Mouse (Mus musculus): Measurements from ENCODE around the gene Zdhhc14. TPM values are rescaled to one million over a fixed set of nuclear protein-coding genes. Genes with fewer than 3 reads are reported as not detected.

Gene Zdhhc14
- polyA plus RNA-seq, 1 experiment = 0.86 TPM

GRCm38 (mm10) chr17:5693256-5693655 lies 200.9 kb downstream of the Zdhhc14 start:
- Histone ChIP-seq H3K36me3 (ENCODE audit: control insufficient read depth, insufficient read depth) (no peaks in the 10 kb centered on the region), H3K4me3 (no peak overlapping the region)

GRCm38 (mm10) chr17:5698447-5699096 lies 206.2 kb downstream of the Zdhhc14 start:
- H3K27me3 ChIP-seq (ENCODE audit: control insufficient read depth, insufficient read depth, insufficient read length) = peaks cover 53% of the 10 kb centered on the region
- H3ac ChIP-seq (ENCODE audit: control insufficient read depth, insufficient read length) = no peak overlapping the region
- no peak overlapping the region for H3K4me3 ChIP-seq
- no peak for TF ChIP-seq TCF12 (IDR thresholded peaks at IDR 0.05; ENCODE audit: insufficient read depth, poor library complexity, severe bottlenecking)
- TF ChIP-seq MAX (IDR thresholded peaks at IDR 0.05; ENCODE audit: low read depth) = no peak
- TF ChIP-seq POLR2AphosphoS2 (IDR thresholded peaks at IDR 0.05; ENCODE audit: insufficient read length, low read depth) = no peak
- no peak for TF ChIP-seq SRF (IDR thresholded peaks at IDR 0.05; ENCODE audit: control insufficient read depth, insufficient read length, low read depth)
- TF ChIP-seq POLR2A (IDR thresholded peaks at IDR 0.05; ENCODE audit: insufficient read length, low read depth) = no peak
- H3K36me3 ChIP-seq (ENCODE audit: control insufficient read depth, insufficient read depth) = no peaks in the 10 kb centered on the region
- H3K4me2 ChIP-seq (ENCODE audit: low read depth) = no peak overlapping the region
- no peaks in the 10 kb centered on the region for H3K79me2 ChIP-seq (ENCODE audit: control insufficient read depth, insufficient read depth)

More at GRCm38 (mm10) chr17:5693256-5693655, 200.9 kb downstream of the Zdhhc14 start:
- H3K27me3 ChIP-seq (ENCODE audit: control insufficient read depth, insufficient read depth, insufficient read length) = peaks cover 51% of the 10 kb centered on the region
- H3ac ChIP-seq (ENCODE audit: control insufficient read depth, insufficient read length) = no peak overlapping the region
- TF ChIP-seq POLR2A (IDR thresholded peaks at IDR 0.05; ENCODE audit: insufficient read length, low read depth) (no peak), MYOG (IDR thresholded peaks at IDR 0.05; ENCODE audit: control insufficient read depth in 1 of 3, insufficient read depth in 1 of 3, insufficient read length in 2 of 3, low read depth in 2 of 3) (no peak)
- H3K4me2 ChIP-seq (ENCODE audit: low read depth) = no peak overlapping the region
- no peaks in the 10 kb centered on the region for H3K79me2 ChIP-seq (ENCODE audit: control insufficient read depth, insufficient read depth)

DNA sequence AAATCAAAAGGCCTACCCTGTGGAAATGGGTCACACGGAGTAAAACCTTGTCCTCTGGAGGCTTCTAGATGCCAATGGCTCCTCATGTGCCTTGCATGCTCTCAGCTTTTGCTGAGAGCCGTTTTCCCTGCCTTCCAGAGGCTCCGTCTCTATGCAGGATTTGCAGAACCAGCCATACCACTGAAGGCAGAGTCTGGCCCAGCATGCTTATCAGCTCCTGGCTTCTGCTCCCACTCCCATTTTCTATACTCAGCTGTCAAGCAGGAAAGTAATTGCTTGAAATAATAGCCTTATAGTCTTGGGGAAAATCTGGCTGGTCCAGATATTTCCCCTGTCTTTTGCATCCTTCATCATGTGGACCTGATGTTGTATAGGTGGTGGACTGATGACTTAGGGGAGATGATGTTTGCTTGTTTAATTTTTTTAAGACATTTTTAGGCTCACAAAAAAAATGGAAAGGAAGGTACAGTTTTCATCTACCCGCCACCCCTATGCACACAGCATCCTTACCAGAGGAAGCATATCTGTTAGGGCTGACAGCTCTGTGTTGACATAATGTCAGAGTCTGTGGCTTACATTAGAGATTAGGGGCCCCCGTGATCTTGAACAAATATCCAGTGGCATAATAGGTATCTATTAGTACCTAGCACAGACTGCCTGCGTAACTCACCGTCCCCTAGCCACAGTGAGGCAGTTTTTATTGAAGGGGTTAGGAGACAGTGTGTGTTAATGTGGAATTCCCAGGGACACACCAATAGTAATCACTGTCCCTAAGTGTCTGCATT lies 218.2 kb downstream of the Zdhhc14 start:
- H3K27me3 ChIP-seq (ENCODE audit: control insufficient read depth, insufficient read depth, insufficient read length) = peaks cover 64% of the 10 kb centered on the region
- no peaks in the 10 kb centered on the region for H3K36me3 ChIP-seq (ENCODE audit: control insufficient read depth, insufficient read depth)
- H3K79me2 ChIP-seq (ENCODE audit: control insufficient read depth, insufficient read depth) = no peaks in the 10 kb centered on the region
- TF ChIP-seq CEBPB (IDR thresholded peaks at IDR 0.05; ENCODE audit: insufficient read depth, poor library complexity, severe bottlenecking) (no peak), TCF12 (IDR thresholded peaks at IDR 0.05; ENCODE audit: insufficient read depth, poor library complexity, severe bottlenecking) (no peak), E2F4 (IDR thresholded peaks at IDR 0.05; ENCODE audit: insufficient read depth) (no peak), USF1 (IDR thresholded peaks at IDR 0.05; ENCODE audit: low read depth) (no peak), MYOD1 (IDR thresholded peaks at IDR 0.05; ENCODE audit: control insufficient read depth in 1 of 3, insufficient read length in 2 of 3, low read depth in 2 of 3) (no peak), REST (IDR thresholded peaks at IDR 0.05; ENCODE audit: insufficient read depth, insufficient read length) (no peak), POLR2AphosphoS2 (IDR thresholded peaks at IDR 0.05; ENCODE audit: insufficient read length, low read depth) (no peak), MYOG (IDR thresholded peaks at IDR 0.05; ENCODE audit: control insufficient read depth in 1 of 3, insufficient read depth in 1 of 3, insufficient read length in 2 of 3, low read depth in 2 of 3) (no peak), MAX (IDR thresholded peaks at IDR 0.05; ENCODE audit: low read depth) (no peak), POLR2A (IDR thresholded peaks at IDR 0.05; ENCODE audit: insufficient read length, low read depth) (no peak), TCF3 (IDR thresholded peaks at IDR 0.05; ENCODE audit: insufficient read length, low read depth) (no peak), SRF (IDR thresholded peaks at IDR 0.05; ENCODE audit: control insufficient read depth, insufficient read length, low read depth) (no peak)
- no peak overlapping the region for H3K4me2 ChIP-seq (ENCODE audit: low read depth)
- no peak overlapping the region for H3K4me3 ChIP-seq
- H3ac ChIP-seq (ENCODE audit: control insufficient read depth, insufficient read length) = no peak overlapping the region

DNA sequence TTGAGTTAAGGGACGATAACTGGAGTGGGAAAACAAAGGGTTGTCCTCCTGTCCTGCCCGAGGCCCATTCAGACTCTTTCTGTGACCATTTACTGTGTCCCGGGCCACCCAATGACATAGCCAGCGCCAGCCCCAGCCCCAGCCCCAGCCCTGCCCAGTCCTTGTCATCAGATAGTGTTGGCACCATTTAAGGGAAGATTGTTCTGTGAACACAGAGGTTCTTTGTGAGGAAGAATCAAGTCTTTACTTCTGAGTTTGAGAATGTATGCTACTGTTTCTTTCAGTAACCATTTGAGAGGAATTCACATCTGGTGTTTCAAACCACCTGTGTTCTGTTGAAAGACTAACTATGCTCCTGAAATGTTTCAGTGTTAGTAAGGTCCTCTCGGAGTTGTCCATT lies 219.5 kb downstream of the Zdhhc14 start:
- H3K36me3 ChIP-seq (ENCODE audit: control insufficient read depth, insufficient read depth) = no peaks in the 10 kb centered on the region
- no peak for TF ChIP-seq SRF (IDR thresholded peaks at IDR 0.05; ENCODE audit: control insufficient read depth, insufficient read length, low read depth)
- TF ChIP-seq E2F4 (IDR thresholded peaks at IDR 0.05; ENCODE audit: insufficient read depth) = no peak
- no peak for TF ChIP-seq TCF3 (IDR thresholded peaks at IDR 0.05; ENCODE audit: insufficient read length, low read depth)
- no peak for TF ChIP-seq MYOD1 (IDR thresholded peaks at IDR 0.05; ENCODE audit: control insufficient read depth in 1 of 3, insufficient read length in 2 of 3, low read depth in 2 of 3)
- no peak for TF ChIP-seq POLR2A (IDR thresholded peaks at IDR 0.05; ENCODE audit: insufficient read length, low read depth)

GRCm38 (mm10) chr17:5713141-5713540 lies 220.8 kb downstream of the Zdhhc14 start:
- TF ChIP-seq CEBPB (IDR thresholded peaks at IDR 0.05; ENCODE audit: insufficient read depth, poor library complexity, severe bottlenecking) (no peak), MAX (IDR thresholded peaks at IDR 0.05; ENCODE audit: low read depth) (no peak), REST (IDR thresholded peaks at IDR 0.05; ENCODE audit: insufficient read depth, insufficient read length) (no peak), E2F4 (IDR thresholded peaks at IDR 0.05; ENCODE audit: insufficient read depth) (no peak), TCF3 (IDR thresholded peaks at IDR 0.05; ENCODE audit: insufficient read length, low read depth) (no peak), MYOD1 (IDR thresholded peaks at IDR 0.05; ENCODE audit: control insufficient read depth in 1 of 3, insufficient read length in 2 of 3, low read depth in 2 of 3) (no peak), POLR2A (IDR thresholded peaks at IDR 0.05; ENCODE audit: insufficient read length, low read depth) (no peak), POLR2AphosphoS2 (IDR thresholded peaks at IDR 0.05; ENCODE audit: insufficient read length, low read depth) (no peak), MYOG (IDR thresholded peaks at IDR 0.05; ENCODE audit: control insufficient read depth in 1 of 3, insufficient read depth in 1 of 3, insufficient read length in 2 of 3, low read depth in 2 of 3) (no peak), TCF12 (IDR thresholded peaks at IDR 0.05; ENCODE audit: insufficient read depth, poor library complexity, severe bottlenecking) (no peak), USF1 (IDR thresholded peaks at IDR 0.05; ENCODE audit: low read depth) (no peak), SRF (IDR thresholded peaks at IDR 0.05; ENCODE audit: control insufficient read depth, insufficient read length, low read depth) (no peak)
- no peak overlapping the region for H3K4me3 ChIP-seq
- peak overlapping the region; percentile 9 for H3K4me2 ChIP-seq (ENCODE audit: low read depth)
- no peaks in the 10 kb centered on the region for H3K79me2 ChIP-seq (ENCODE audit: control insufficient read depth, insufficient read depth)
- no peaks in the 10 kb centered on the region for H3K36me3 ChIP-seq (ENCODE audit: control insufficient read depth, insufficient read depth)
- H3ac ChIP-seq (ENCODE audit: control insufficient read depth, insufficient read length) = no peak overlapping the region
- H3K27me3 ChIP-seq (ENCODE audit: control insufficient read depth, insufficient read depth, insufficient read length) = peaks cover 53% of the 10 kb centered on the region

More for the DNA sequence above, 219.5 kb downstream of the Zdhhc14 start:
- Histone ChIP-seq H3ac (ENCODE audit: control insufficient read depth, insufficient read length) (no peak overlapping the region), H3K4me3 (no peak overlapping the region), H3K27me3 (ENCODE audit: control insufficient read depth, insufficient read depth, insufficient read length) (peaks cover 64% of the 10 kb centered on the region), H3K79me2 (ENCODE audit: control insufficient read depth, insufficient read depth) (no peaks in the 10 kb centered on the region), H3K4me2 (ENCODE audit: low read depth) (no peak overlapping the region)
